Mouse (Mus musculus): Measurements from ENCODE around the gene Ist1.

DNA sequence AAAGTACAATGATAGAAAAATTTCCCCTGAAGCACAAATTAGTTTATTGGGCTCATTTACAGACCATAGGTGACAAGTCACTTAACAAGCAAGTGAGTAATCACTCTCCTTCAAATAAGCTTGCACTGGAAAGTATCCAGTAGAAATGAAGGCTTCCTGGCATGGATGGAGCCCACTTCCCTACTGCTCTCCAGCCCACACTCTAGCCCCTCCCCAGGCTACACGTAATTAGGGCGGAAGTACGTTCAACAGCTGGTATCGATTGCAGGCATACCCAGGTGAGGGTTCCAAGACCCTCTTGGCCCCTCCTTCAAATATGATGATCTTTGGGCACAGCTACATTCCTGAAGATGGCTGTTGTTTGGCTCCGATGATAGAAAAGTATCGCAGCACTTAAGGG is 1.1 kb upstream of the Ist1 start:
- TF ChIP-seq CTCF (IDR thresholded peaks at IDR 0.05; ENCODE audit: low read depth, low read length) (no peak), POLR2A (IDR thresholded peaks at IDR 0.05; ENCODE audit: borderline replicate concordance, low read depth, low read length) (no peak)

All from bone marrow macrophage, adult 2 months (primary cell).